Mouse (Mus musculus): Measurements from ENCODE around the gene Peli1. TPM values are rescaled to one million over a fixed set of nuclear protein-coding genes. Genes with fewer than 3 reads are reported as not detected.
A peak's percentile ranks its signal among the peaks of the same experiment; 100 is the strongest.

Peli1 gene
- polyA plus RNA-seq, 1 experiment = 20.9 TPM

GRCm38 (mm10) chr11:21081169-21081568 lies 9.9 kb upstream of the Peli1 start:
- TF ChIP-seq GATA1 (IDR thresholded peaks at IDR 0.05; ENCODE audit: low read length) = no peak

- TF ChIP-seq GATA1 (IDR thresholded peaks at IDR 0.05; ENCODE audit: low read length) = no peak
These were observed 8.4 kb upstream of the Peli1 start for GRCm38 (mm10) chr11:21082711-21083110.

- no peak for TF ChIP-seq GATA1 (IDR thresholded peaks at IDR 0.05; ENCODE audit: low read length)
These were observed 2.7 kb upstream of the Peli1 start for GRCm38 (mm10) chr11:21088356-21088755.

- no peak for TF ChIP-seq GATA1 (IDR thresholded peaks at IDR 0.05; ENCODE audit: low read length)
These were observed 1.5 kb upstream of the Peli1 start for GRCm38 (mm10) chr11:21089571-21089970.

GRCm38 (mm10) chr11:21091428-21092405 lies 626 bp downstream of the Peli1 start:
- no peak for TF ChIP-seq GATA1 (IDR thresholded peaks at IDR 0.05; ENCODE audit: low read length)

- TF ChIP-seq GATA1 (IDR thresholded peaks at IDR 0.05; ENCODE audit: low read length) = no peak
These were observed 1.5 kb downstream of the Peli1 start for GRCm38 (mm10) chr11:21092621-21093020.

- TF ChIP-seq GATA1 (IDR thresholded peaks at IDR 0.05; ENCODE audit: low read length) = no peak
These were observed 2.2 kb downstream of the Peli1 start for GRCm38 (mm10) chr11:21093081-21093815.

- TF ChIP-seq GATA1 (IDR thresholded peaks at IDR 0.05; ENCODE audit: low read length) = no peak
These were observed 5.5 kb downstream of the Peli1 start for GRCm38 (mm10) chr11:21096590-21096989.

GRCm38 (mm10) chr11:21098457-21098856 lies 7.4 kb downstream of the Peli1 start:
- no peak for TF ChIP-seq GATA1 (IDR thresholded peaks at IDR 0.05; ENCODE audit: low read length)

- TF ChIP-seq GATA1 (IDR thresholded peaks at IDR 0.05; ENCODE audit: low read length) = no peak
These were observed 9.6 kb downstream of the Peli1 start for GRCm38 (mm10) chr11:21100704-21101103.

- no peak for TF ChIP-seq GATA1 (IDR thresholded peaks at IDR 0.05; ENCODE audit: low read length)
These were observed 10.2 kb downstream of the Peli1 start for GRCm38 (mm10) chr11:21101286-21101685.

- TF ChIP-seq GATA1 (IDR thresholded peaks at IDR 0.05; ENCODE audit: low read length) = no peak
These were observed 11.3 kb downstream of the Peli1 start for GRCm38 (mm10) chr11:21102273-21103005.

GRCm38 (mm10) chr11:21103186-21103585 lies 12.1 kb downstream of the Peli1 start:
- no peak for TF ChIP-seq GATA1 (IDR thresholded peaks at IDR 0.05; ENCODE audit: low read length)

- TF ChIP-seq GATA1 (IDR thresholded peaks at IDR 0.05; ENCODE audit: low read length) = peak; percentile 54
These were observed 14.3 kb downstream of the Peli1 start for GRCm38 (mm10) chr11:21105393-21105792.

- TF ChIP-seq GATA1 (IDR thresholded peaks at IDR 0.05; ENCODE audit: low read length) = no peak
These were observed 16.0 kb downstream of the Peli1 start for GRCm38 (mm10) chr11:21107120-21107519.

GRCm38 (mm10) chr11:21109279-21109678 lies 18.2 kb downstream of the Peli1 start:
- TF ChIP-seq GATA1 (IDR thresholded peaks at IDR 0.05; ENCODE audit: low read length) = no peak

All from G1E-ER4 (cell line).